Mouse (Mus musculus) lung, postnatal 14 days (tissue): ENCODE measurements at regions not wholly inside any gene's neighbourhood (a gene's known extent, or its start where the extent isn't known, plus 50 kb on each side); places are given as distances from the start of the nearest gene placed in this dataset.

Source experiments
- DNase-seq: peaks from one replicate; pipeline ENCODE4 v3.0.0; 2021

- DNase-seq = no peak
These were observed 77.2 kb downstream of the Gm10604 start for GRCm38 (mm10) chr4:11903861-11904260.

DNA sequence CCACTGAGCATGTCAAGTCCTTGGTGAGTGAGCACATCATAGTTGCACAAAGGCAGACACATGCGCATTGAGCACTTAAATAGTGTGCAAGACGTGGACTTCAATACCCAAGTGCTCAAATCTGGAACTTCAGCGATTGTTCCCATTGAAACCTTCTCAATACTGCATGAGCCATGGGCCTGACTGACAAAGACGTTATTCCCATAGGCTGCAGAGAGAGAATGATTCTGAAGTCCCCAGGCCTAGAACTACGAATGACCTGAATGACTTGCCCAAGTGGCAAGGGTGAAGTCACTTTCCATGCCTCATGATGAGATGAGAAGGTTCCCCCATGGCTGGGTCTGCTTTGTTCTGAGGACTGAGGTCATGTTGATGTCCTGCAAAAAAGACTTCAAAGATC lies 77.7 kb downstream of the Gm10604 start:
- DNase-seq = no peak

- no peak for DNase-seq
These were observed 81.0 kb downstream of the Gm10604 start for GRCm38 (mm10) chr4:11899979-11900624.

DNA sequence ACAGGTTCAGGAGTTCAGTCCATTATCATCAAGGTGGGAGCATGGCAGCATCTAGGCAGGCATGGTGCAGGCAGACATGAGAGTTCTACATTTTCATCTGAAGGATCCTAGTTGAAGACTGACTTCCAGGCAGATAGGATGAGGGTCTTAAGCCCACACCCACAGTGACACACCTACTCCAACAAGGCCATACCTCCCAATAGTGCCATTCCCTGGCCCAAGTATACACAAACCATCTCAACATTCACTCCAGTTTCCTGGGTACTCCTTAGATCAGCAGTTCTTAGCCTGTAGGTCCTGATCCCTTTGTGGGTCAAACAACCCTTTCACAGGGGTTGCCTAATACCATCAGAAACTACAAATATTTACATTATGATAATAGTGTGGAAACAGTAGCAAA lies 83.8 kb downstream of the Gm10604 start:
- no peak for DNase-seq

DNA sequence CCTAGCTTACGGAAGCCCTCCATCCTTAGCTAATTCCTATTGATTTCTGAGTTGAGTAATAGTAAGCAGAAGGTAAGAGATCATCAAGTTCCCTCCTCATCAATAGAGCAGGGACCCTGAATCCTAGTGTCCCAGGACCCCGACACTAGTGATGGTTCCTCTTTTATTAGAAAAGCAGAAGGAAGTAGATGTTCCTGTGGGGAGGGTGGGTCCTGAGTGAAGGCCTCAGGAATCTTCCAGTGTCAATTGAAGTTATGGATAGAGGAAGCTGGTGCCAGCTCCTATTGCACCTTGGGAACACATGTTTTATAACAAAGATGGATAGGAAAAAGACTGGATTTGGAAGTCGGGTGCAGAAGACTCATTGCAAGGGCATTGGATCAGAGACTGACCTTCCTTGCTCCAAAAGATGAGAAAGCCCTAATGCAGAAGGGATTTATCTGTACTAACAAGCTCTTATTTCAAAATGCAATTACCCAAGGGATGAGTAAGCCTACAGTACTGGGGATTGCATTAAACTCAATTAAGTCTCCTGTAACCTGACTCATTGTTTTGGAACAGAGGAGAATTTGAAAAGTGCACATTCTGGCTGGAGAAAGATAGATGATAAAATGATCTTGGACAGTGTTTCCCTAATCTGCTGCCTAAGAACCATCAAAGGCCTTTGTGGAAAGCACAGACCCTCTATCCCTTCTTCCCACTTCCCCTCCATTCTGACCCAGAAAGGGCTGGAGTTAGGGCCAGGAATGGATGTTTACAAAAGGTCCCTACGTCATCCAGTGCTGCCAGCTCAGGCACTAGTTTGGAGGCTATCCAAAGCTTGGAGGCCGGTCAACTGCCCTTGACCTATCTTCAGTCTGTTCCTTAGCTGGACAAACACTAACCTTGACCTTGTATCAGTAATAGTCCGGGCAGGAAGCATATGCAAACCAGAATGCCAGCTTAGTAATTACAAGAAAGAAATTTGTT lies 84.9 kb downstream of the Gm10604 start:
- peak; percentile 50 for DNase-seq

DNA sequence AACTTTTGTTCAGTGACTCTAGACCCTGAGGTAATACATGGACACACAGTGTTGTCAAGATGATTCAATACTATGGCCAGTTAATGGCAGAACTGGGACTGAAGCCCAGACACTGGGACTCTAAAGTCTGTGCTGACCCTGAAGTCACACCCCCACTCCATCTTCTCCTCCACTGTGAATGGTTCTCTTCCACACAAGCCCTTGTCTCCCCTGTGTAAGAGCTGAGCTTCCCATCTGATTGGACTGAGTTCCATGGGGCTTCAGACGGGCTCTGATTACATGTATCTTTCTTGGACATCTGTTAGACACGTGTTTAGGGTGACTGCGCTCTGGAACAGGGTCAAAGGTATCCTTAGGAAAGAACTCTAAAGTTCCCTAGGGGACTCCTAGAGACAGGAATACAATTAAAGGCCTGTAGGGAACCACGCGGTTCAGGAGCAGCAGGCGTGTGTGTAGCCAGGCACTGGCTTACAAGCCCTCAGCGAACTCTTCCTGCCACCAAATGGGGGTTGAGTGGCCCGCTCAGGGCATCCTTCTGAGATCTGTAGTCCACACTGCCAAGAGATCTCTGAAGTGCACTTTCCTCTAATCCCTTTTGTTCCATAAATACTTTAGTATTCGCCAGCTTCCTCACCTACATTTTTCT lies 87.4 kb downstream of the Gm10604 start:
- no peak for DNase-seq

- peak; percentile 39 for DNase-seq
These were observed 91.9 kb downstream of the Gm10604 start for GRCm38 (mm10) chr4:11889039-11889600.

GRCm38 (mm10) chr4:11887377-11887776 lies 93.7 kb downstream of the Gm10604 start:
- no peak for DNase-seq

DNA sequence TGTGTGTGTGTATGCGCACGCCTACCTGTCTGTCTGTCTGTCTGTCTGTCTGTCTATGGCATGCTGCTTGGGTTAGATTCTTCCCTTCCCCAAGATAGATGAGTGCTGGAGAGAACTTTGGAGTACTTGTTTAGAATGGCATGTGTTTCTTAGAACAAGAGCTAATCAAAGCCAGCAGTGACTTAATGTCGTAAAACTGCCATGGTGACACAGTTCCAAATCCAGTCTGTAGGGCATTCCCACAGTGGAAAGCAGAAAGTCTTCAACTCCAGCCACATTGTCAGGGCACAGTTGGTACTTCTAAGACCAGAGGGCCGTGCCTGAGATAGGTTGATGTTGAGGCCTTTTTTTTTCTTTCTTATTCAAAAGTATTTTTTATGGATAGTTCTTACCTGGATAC lies 95.6 kb downstream of the Gm10604 start:
- peak; percentile 33 for DNase-seq

DNA sequence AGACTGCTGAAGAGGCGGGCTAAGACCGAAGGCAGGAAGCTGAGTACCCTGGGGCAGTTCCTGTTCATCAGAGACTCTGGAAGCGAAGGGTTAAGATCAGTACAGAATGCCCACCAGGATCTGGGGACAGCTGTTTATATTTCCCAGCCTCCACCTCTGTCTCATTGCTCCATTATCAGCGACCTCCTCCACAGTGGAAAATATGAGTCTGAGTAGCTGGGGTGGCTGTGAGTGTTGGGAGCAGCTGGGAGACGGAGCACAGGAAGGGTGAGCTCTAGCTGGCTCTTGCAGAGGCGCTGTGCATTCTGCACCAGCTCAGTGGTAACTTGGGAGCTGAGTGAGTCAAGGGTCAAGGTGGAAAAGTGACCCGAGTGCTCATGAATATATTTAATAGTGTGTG lies 96.2 kb downstream of the Gm10604 start:
- DNase-seq = peak; percentile 24

DNA sequence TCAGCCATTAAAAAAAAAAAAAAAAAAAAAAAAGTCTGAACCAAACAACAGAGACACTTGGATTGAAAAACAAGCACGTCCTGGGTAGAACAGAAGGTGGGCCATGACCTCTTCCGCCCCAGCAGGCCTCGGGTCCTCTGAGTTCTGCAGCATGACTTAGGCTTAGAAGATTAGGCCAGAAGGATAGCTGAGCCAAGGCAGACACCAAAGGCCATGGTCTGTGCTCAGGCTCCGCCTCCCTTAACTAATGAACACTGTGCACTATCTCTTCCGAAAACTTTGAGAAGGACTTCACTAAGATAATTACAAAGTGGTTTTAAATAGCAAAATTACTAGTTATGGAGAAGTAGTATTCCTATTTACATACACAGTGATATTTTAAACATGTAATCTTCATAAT lies 97.8 kb downstream of the Gm10604 start:
- no peak for DNase-seq

GRCm38 (mm10) chr4:11882666-11883065 lies 98.4 kb downstream of the Gm10604 start:
- DNase-seq = no peak

- no peak for DNase-seq
These were observed 102.4 kb downstream of the Gm10604 start for GRCm38 (mm10) chr4:11878638-11879037.

DNA sequence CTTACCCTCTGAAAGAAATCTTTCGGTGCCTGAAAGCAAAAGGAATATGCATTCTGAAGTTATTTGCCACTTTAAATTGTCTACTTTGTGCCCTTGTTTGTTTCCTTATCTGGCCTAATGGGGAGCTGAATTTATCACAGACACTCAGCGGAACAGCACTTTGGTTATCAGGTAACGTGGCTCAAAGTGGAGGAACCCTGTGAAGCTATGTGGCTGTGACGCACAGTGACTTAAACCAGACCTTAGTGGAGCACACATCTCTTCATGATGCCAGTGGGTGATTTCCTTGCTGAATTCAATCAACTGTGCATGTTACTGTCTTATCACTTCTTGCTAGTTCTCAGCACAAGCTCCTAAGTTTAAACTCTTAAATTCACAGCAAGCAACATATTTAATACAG lies 103.1 kb downstream of the Gm10604 start:
- DNase-seq = no peak

GRCm38 (mm10) chr4:11876009-11876408 lies 105.1 kb downstream of the Gm10604 start:
- DNase-seq = no peak

- DNase-seq = no peak
These were observed 106.3 kb downstream of the Gm10604 start for GRCm38 (mm10) chr4:11874586-11875264.

DNA sequence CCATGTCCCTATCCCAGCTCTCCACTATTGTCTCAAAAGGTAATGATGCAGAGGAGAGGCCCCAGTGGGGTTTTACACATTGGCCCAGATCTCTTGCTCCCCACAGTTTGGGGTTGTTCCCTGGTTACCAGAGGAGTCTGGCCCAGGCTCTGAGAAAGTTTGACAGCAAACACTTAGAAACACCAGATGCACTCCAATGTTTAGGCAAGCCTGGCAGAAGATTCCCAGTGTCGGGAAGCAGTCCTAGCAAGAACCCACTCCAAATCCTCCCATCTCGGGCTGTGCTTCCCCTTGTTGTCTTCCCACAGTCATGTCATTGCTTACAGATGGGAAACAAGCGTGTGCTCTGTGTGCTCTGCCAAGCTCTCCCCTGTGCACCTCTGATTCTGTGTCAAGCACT lies 109.0 kb downstream of the Gm10604 start:
- DNase-seq = peak; percentile 31

- peak; percentile 64 for DNase-seq
These were observed 111.3 kb downstream of the Gm10604 start for GRCm38 (mm10) chr4:11869721-11870120.

GRCm38 (mm10) chr4:11868565-11868964 lies 112.5 kb downstream of the Gm10604 start:
- no peak for DNase-seq
